Mouse (Mus musculus) adrenal gland, postnatal 10 days (tissue): ENCODE measurements around the gene Galnt11. TPM values are rescaled to one million over a fixed set of nuclear protein-coding genes. Genes with fewer than 3 reads are reported as not detected.

Experiments used
- DNase-seq: peaks from one replicate; pipeline ENCODE4 v3.0.0; 2021; ENCODE audit warnings: mixed read lengths
- total RNA-seq, 2 experiments: library from RNA; stranded (reverse); gene quantifications; 2 replicates each; pipeline ENCODE4 v1.2.3; 2021

Galnt11 gene
- total RNA-seq, 2 experiments from 2014 or later = 33.0 to 34.6 TPM

DNA sequence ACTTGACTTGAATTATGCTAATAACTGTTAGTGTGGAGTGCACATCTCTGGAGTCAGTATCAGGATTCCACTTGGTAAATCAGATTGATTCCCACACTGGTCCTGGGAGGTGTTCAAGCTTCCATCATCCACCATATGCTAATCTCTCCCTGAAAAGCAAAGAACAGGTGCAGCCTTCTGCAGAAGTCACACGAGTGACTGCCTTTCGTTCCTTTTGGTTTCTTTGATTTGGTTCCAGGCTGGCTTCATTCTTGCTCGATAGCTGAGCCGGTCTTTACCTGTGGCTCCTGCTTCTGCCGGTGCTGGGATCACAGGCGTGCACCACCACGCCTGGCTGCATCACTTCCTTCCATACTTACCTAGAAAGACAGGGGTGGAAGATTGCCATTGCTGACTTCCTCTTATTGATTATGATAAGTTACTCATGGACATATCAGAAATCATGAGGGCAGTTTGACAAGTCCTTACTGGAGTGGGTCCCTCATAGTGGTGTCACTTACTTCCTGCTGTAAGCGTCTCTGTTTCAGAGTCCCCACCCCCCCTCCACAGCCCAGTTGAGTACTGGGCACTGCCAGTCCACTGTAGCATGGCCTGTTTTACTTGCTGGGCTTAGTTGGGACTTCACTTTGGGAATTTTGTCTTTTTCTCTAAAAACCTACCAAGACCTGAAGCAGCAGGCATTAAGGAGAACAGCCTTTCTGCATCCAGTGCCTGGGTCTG, 31.3 kb downstream of the Galnt11 start:
- no peak for DNase-seq

- DNase-seq = no peak
Observed at GRCm38 (mm10) chr5:25254491-25254890, 32.8 kb downstream of the Galnt11 start.

GRCm38 (mm10) chr5:25256686-25257085, 35.0 kb downstream of the Galnt11 start:
- no peak for DNase-seq

GRCm38 (mm10) chr5:25261452-25261851, 39.7 kb downstream of the Galnt11 start:
- DNase-seq = no peak

DNA sequence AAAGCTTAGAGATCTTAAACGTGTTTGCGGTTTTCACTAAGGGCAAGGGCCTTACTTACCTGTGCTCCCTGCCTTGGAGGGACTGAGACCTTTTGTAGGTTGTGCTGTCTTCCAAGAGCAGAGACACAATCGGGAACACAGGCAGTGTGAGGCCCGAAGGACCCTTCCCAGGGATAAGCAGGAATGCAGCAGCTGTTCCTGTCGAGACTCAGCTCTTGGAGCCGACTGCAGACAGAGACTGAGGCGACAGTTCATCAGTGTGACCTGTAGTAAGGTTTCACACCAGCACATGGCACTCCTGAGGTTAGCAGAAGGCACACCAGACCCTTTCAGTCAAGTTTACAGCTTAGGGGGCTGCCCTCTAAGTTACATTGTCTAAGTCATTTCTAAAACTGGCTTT, 40.6 kb downstream of the Galnt11 start:
- no peak for DNase-seq

DNA sequence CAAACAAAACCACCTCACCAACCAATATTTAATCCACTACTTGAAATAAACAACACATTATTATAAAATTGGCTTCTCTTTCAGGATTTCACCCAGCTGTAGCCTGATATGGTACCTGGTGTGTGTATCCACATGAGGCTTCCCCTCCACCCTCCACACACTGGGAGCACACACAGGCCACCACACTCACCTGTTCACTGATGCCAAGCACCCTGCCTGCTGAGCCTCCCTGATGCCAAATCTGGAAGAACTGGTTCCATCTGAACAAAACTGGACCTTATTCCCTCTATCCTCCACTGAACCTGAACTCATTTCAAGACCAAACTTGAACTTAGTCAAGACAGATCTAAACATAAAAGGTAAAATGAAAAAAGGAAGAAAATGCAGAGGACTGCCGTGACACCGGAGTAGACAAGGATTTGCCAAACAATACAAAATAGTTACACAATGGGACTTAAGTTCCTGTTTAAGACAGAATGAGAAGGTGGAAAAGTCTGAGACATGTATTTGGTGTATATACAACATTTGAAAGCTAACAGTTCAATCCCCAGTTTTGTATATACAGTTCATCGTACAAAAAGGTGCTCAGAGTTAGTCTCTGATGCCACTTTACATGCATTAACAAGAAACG, 46.7 kb downstream of the Galnt11 start:
- no peak for DNase-seq

DNA sequence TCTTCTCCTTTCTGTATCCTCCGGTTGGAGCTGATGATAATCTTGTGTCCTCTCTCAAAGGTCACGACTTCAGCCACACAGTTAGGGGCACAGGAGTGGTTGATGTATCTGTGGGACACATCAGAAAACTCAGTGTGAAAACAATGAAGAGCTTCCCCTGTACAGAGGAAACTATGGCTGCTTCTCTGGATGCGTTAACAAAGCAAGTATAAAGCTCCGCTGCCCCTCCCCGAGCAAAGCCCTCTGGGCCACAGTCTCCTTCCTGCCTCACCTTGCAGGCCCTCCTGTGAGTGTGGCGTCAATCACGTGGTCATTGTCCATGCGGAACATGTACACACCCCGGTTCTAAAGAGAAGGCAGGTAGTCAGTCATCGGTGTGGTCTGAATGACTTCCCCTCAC, 53.9 kb downstream of the Galnt11 start:
- no peak for DNase-seq

DNA sequence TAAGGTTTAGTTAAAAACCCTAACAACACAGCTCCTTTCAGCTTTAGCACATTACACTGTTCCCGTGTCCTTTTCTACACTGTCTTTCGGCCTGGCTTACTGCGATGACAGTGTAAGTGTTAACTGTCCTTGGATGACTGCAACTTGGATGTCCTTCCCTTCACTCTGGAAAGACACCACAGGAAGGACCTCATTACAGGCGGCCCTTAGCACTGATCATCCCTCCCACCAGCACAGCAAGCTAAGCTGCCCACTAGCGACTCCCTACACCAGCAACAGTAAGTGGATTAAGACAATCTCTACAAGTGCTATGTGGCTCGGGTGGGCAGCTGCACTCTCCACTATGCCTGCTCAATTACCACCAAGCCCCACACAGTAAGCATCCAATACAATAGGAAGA, 54.7 kb downstream of the Galnt11 start:
- DNase-seq = no peak

GRCm38 (mm10) chr5:25283988-25284387, 62.3 kb downstream of the Galnt11 start:
- no peak for DNase-seq

DNA sequence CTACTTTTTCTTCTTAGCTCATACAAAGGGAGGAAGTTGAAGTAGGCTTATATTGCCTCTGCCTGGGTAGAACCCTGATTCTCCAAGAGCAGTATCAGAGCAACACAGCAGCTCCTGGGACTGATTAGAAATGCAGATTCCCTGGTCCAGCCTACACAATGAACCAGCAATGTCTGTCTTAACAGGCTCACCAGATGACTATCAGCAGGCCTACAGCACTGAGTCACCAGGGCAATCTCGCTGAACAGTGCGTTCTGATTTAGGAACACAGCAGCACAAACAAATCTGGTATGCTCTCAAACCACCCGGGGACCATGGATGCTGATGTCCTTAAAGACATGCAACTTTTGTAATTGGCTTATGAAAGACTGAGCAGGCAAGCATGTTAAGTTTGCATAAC, 75.1 kb downstream of the Galnt11 start:
- peak; percentile 19 for DNase-seq

- no peak for DNase-seq
Observed at GRCm38 (mm10) chr5:25310226-25310625, 88.5 kb downstream of the Galnt11 start.

DNA sequence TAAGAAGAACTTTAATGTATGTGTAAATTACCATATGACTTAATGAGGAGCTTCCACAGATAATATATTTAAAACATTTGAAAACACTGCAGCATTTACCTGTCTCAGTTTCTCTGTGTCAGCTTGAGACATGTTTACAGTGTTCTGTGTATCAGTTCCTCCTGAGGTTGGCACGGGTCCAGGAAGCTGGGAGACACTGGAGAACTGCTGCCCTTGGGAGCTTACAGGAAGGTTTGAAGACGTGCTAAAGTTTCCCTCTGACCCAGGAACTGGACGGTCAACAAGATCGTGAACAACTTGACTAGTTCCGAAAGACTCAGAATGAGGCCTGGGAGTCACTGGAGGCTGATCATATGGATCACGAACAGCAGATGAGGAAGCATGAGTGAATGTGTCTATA, 92.2 kb downstream of the Galnt11 start:
- peak; percentile 58 for DNase-seq

Other genes starting within 250 kb of the Galnt11 start
- 100 to 1,000 TPM in 1 of 2 experiments, 10 to 100 TPM in 1; 76.5 to 129 TPM for gene Prkag2, start 121.3 kb upstream of the Galnt11 start, total RNA-seq
- gene Galntl5, start 40.4 kb upstream of the Galnt11 start, total RNA-seq = not detected
- gene E130116L18Rik, start 1.2 kb downstream of the Galnt11 start, total RNA-seq = not detected